Mouse (Mus musculus) skeletal muscle tissue, postnatal 0 days (tissue): ENCODE measurements around the gene Car1. TPM values are rescaled to one million over a fixed set of nuclear protein-coding genes. Genes with fewer than 3 reads are reported as not detected.

Source experiments
- polyA plus RNA-seq: library from polyadenylated mRNA; unstranded; fragments of >200 nt; fragmentation: Nextera tagmentation; extraction: Ambion mirVana; gene quantifications from 2 replicates; pipeline ENCODE4 v1.2.1, GENCODE M21; 2015

Gene Car1
- polyA plus RNA-seq: 0.49 and 0.88 TPM in 2 replicates

GRCm38 (mm10) chr3:14808211-14808610, at the start of gene Car1:
Gene Car1, minus strand, starts transcription at chr3:14808368.

Other genes with a start within 250 kb of the Car1 start
- 286 and 331 TPM in 2 replicates for gene 1810022K09Rik, start 197.1 kb downstream of the Car1 start, polyA plus RNA-seq
- gene Car13, start 166.6 kb downstream of the Car1 start, polyA plus RNA-seq: 1.6 and 4.1 TPM in 2 replicates
- gene Car3, start 55.1 kb upstream of the Car1 start, polyA plus RNA-seq: 1,733 and 3,748 TPM in 2 replicates
- gene Car2, start 77.9 kb upstream of the Car1 start, polyA plus RNA-seq: 9.0 and 9.8 TPM in 2 replicates